Mouse (Mus musculus) ES-Bruce4 (cell line): ENCODE measurements around the gene Gpc3.

ENCODE experiments used
- CTCF ChIP-seq: IDR thresholded peaks from one replicate; pipeline ENCODE4 v1.8.1; 2011; ENCODE audit warnings: low read depth, low read length
- EP300 ChIP-seq: IDR thresholded peaks from 2 replicates; pipeline ENCODE4 v1.6.1; 2011; ENCODE audit warnings: low read depth, low read length; ENCODE audit not compliant: insufficient read depth

DNA sequence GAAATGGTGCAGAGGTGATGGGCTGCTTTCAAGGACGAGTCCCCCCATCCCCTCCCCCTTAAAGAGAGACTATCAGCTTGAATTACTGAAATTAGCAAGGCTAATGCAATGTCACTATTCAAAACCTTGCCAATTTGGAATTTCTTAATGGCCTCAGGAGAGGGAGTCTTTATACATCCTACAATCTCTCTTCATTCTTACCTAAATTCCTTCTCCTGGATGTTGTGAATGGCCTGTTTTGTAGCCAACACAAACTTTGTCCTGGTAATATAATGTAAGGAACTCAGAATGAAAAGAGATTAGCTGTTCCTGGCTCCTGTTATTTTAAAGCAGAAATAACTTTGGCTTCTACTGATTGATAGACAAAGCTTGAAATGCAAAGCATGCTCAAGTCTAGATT, 325.0 kb downstream of the Gpc3 start:
- TF ChIP-seq CTCF = no peak
- no peak for TF ChIP-seq EP300
